Mouse (Mus musculus) spleen, adult 18-20 months (tissue): ENCODE measurements around the gene Hrk.

Experiments
- DNase-seq, 2 experiments: peaks; one replicate each; pipeline ENCODE4 v3.0.0; 2022; ENCODE audit warnings: mixed read lengths in 2 of 2

The Hrk gene

DNA sequence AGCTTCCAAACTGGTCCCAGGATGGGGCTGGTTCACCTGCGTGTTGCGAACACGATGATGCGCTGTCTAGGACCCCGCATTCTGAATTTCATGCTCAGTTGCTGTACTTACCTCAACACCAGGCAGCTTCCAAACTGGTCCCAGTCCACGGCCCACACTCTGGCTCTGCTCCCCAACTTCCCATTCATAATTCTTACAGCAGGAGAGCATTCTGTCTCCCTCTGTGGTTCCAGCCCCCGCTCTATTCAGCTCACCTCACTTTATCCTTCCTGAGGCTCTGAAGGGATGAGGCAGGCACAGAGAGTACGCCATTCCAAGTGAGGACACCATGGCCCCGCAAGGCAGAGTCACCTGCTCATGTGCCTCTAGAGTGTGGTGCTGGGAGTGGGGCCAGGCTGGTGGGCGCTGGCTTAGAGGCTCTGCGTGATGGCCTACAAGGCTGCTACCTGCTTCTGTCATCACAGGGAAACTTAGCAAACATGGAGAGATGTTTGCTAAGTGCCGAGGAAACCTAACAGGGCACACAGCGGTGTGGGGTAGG is 65.7 kb downstream of the Hrk start:
- no peak for DNase-seq

- DNase-seq: no peak
These were observed 72.4 kb downstream of the Hrk start for GRCm38 (mm10) chr5:118236891-118237290.
